Mouse (Mus musculus): ENCODE measurements at regions not wholly inside any gene's neighbourhood (a gene's known extent, or its start where the extent isn't known, plus 50 kb on each side); places are given as distances from the start of the nearest gene placed in this dataset.
"Not testable (repeated sequence)": the region's sequence is repeated elsewhere in the genome, so short reads cannot be mapped to it uniquely, and the experiment has no call there.

DNA sequence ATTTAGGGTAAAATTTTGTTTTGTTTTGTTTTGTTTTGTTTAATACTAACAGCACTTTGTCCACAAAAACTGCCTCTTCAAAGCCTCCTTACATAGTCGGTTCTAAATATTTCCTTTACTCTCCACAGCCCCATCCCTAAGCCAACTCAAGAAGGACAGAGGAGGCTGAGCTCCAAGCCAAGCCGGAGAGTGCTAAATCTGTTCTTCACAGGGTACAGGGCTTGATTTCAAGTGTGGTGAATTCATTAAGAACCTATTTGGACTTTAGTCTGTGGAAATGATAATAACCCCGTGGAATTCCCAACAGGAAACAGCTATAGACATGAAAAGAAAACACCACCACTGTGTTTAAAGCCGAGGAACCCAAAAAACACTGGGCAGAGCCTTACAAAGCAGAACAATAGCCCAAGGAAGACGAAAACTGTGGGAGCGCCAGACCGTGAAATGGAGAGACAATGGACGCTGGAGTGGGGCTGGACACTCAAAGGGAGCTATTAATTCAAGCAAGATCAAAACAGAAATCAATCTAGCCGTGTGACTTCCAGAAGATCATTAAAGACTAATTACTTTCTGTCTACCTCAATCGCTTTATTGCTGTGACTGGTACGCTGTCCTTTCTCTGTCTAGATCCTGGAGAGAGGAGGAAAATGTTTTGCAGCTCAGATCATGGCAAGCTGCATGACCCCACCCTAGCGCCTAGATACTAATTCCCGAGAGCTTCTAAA, 194.7 kb downstream of the Trmt11 start:
- Histone ChIP-seq H3K4me2 (peak overlapping the region; percentile 33), H3K4me1 (ENCODE audit: control insufficient read depth, insufficient read depth, low read length) (peaks cover 7% of the 10 kb centered on the region), H3K27me3 (ENCODE audit: control insufficient read depth, insufficient read depth, low read length) (peaks cover 9% of the 10 kb centered on the region; the same call in 1 of the 2 replicates), H3K4me3 (ENCODE audit: low read depth, low read length) (no peak overlapping the region), H3K9ac (ENCODE audit: low read length) (peak overlapping the region; percentile 20; the same call in 1 of the 2 replicates), H3K27ac (ENCODE audit: low read depth, low read length) (peak overlapping the region; percentile 44; the same call in 1 of the 2 replicates), H3K36me3 (ENCODE audit: control insufficient read depth, insufficient read depth, low read length) (no peaks in the 10 kb centered on the region), H3K9me3 (ENCODE audit: control insufficient read depth, low read length) (no peaks in the 10 kb centered on the region)
- 10% methylated on average over 13 of the region's 13 CpGs for WGBS
- ATAC-seq (ENCODE audit: low FRiP score) = peak; percentile 96
- DNase-seq (ENCODE audit: low spot score, missing footprints) = peak; percentile 96

DNA sequence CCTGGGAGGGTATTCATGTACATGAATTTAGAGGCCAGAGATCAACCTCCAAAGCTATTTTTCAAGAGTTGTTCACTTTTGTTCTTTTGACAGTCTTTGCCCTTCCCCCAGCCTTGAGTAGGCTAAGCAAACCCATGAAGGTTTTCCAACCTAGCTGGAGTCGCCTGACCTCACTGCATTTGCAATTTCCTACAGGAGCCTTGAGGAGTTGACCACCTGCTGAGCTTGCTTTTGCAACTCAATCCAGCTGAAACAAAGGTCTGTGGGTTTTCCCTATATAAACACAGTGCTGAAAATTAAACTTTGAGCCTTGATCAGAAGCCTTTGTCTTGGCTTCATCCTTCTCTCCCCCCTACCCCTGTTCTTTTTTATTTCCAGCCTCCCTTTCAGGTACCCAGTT, 170.2 kb upstream of the Cenpw start:
- H3K9me3 ChIP-seq (ENCODE audit: control insufficient read depth, low read length) = no peaks in the 10 kb centered on the region
- H3K4me3 ChIP-seq (ENCODE audit: low read depth, low read length) = no peak overlapping the region
- H3K4me1 ChIP-seq (ENCODE audit: control insufficient read depth, insufficient read depth, low read length) = no peaks in the 10 kb centered on the region
- no peaks in the 10 kb centered on the region for H3K27me3 ChIP-seq (ENCODE audit: control insufficient read depth, insufficient read depth, low read length)
- H3K36me3 ChIP-seq (ENCODE audit: control insufficient read depth, insufficient read depth, low read length) = no peaks in the 10 kb centered on the region
- H3K4me2 ChIP-seq = no peak overlapping the region
- H3K27ac ChIP-seq (ENCODE audit: low read depth, low read length) = no peak overlapping the region
- no peak for DNase-seq (ENCODE audit: low spot score, missing footprints)
- no peak overlapping the region for H3K9ac ChIP-seq (ENCODE audit: low read length)
- no peak for ATAC-seq (ENCODE audit: low FRiP score)
- 5% methylated on average over 1 of the region's 1 CpGs for WGBS

- not testable (repeated sequence) for H3K27ac ChIP-seq (ENCODE audit: low read depth, low read length); H3K9ac ChIP-seq (ENCODE audit: low read length); H3K4me3 ChIP-seq (ENCODE audit: low read depth, low read length); H3K4me1 ChIP-seq (ENCODE audit: control insufficient read depth, insufficient read depth, low read length); H3K4me2 ChIP-seq; DNase-seq (ENCODE audit: low spot score, missing footprints); H3K36me3 ChIP-seq (ENCODE audit: control insufficient read depth, insufficient read depth, low read length); H3K27me3 ChIP-seq (ENCODE audit: control insufficient read depth, insufficient read depth, low read length); ATAC-seq (ENCODE audit: low FRiP score); H3K9me3 ChIP-seq (ENCODE audit: control insufficient read depth, low read length)
Observed at GRCm38 (mm10) chr10:30360811-30361210, 160.5 kb upstream of the Cenpw start.

DNA sequence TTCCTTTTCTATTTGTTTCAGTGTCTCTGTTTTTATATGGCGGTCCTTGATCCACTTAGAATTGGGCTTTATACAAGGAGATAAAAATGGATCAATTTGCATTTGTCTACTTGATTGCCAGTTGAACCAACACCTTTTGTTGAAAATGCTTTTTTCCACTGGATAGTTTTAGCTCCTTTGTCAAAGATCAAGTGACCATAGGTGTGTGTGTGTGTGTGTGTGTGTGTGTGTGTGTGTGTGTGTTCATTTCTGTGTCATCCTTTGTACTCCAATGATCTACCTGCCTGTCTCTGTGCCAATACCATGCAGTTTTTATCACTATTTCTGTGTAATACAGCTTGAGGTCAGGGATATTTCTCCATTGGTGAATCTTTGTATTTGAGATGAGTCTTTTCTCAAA, 158.7 kb upstream of the Cenpw start:
- Histone ChIP-seq H3K36me3 (ENCODE audit: control insufficient read depth, insufficient read depth, low read length) (no peaks in the 10 kb centered on the region), H3K9me3 (ENCODE audit: control insufficient read depth, low read length) (no peaks in the 10 kb centered on the region), H3K9ac (ENCODE audit: low read length) (no peak overlapping the region), H3K27ac (ENCODE audit: low read depth, low read length) (no peak overlapping the region), H3K4me2 (no peak overlapping the region), H3K4me3 (ENCODE audit: low read depth, low read length) (no peak overlapping the region), H3K27me3 (ENCODE audit: control insufficient read depth, insufficient read depth, low read length) (no peaks in the 10 kb centered on the region), H3K4me1 (ENCODE audit: control insufficient read depth, insufficient read depth, low read length) (no peaks in the 10 kb centered on the region)
- DNase-seq (ENCODE audit: low spot score, missing footprints) (no peak), ATAC-seq (ENCODE audit: low FRiP score) (no peak)
- WGBS = 97% methylated on average over 1 of the region's 1 CpGs

DNA sequence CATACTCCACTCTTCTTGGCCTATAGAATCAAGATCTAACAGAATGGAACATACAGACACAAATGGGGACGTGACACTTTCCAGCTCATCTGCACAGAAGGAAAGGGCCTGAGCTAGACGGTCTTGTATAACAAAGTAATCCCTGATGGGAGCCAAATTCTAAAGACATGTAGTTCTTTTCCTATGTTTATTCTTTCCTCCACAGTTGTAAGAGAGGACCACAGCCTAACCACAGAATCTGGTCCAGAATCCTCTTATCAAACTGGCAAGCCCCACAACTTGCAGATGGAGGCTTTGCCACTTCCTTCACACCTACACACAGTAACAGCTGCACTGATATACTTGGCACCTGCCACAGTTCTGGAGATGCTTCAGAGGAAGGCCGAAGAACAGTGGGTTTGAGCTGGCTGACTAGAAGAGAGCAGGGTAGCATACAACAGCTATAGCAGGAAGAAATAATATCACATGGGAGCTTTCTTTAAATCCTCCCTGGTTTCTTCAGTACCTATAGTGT, 142.7 kb upstream of the Cenpw start:
- no peaks in the 10 kb centered on the region for H3K27me3 ChIP-seq (ENCODE audit: control insufficient read depth, insufficient read depth, low read length)
- H3K4me2 ChIP-seq = no peak overlapping the region
- 81% methylated on average over 3 of the region's 3 CpGs for WGBS
- no peak overlapping the region for H3K9ac ChIP-seq (ENCODE audit: low read length)
- DNase-seq (ENCODE audit: low spot score, missing footprints) (no peak), ATAC-seq (ENCODE audit: low FRiP score) (no peak)
- no peak overlapping the region for H3K27ac ChIP-seq (ENCODE audit: low read depth, low read length)
- H3K36me3 ChIP-seq (ENCODE audit: control insufficient read depth, insufficient read depth, low read length) = no peaks in the 10 kb centered on the region
- H3K4me1 ChIP-seq (ENCODE audit: control insufficient read depth, insufficient read depth, low read length) = no peaks in the 10 kb centered on the region
- H3K9me3 ChIP-seq (ENCODE audit: control insufficient read depth, low read length) = no peaks in the 10 kb centered on the region
- H3K4me3 ChIP-seq (ENCODE audit: low read depth, low read length) = no peak overlapping the region

GRCm38 (mm10) chr10:30328334-30329014, 128.1 kb upstream of the Cenpw start:
- 42% methylated on average over 10 of the region's 10 CpGs for WGBS
- Histone ChIP-seq H3K36me3 (ENCODE audit: control insufficient read depth, insufficient read depth, low read length) (no peaks in the 10 kb centered on the region), H3K27me3 (ENCODE audit: control insufficient read depth, insufficient read depth, low read length) (no peaks in the 10 kb centered on the region), H3K27ac (ENCODE audit: low read depth, low read length) (no peak overlapping the region), H3K4me2 (no peak overlapping the region), H3K9me3 (ENCODE audit: control insufficient read depth, low read length) (no peaks in the 10 kb centered on the region), H3K4me1 (ENCODE audit: control insufficient read depth, insufficient read depth, low read length) (peaks cover 3% of the 10 kb centered on the region; the same call in 1 of the 2 replicates), H3K4me3 (ENCODE audit: low read depth, low read length) (no peak overlapping the region), H3K9ac (ENCODE audit: low read length) (no peak overlapping the region)
- ATAC-seq (ENCODE audit: low FRiP score) (peak; percentile 53), DNase-seq (ENCODE audit: low spot score, missing footprints) (peak; percentile 86)

GRCm38 (mm10) chr10:30327849-30328248, 127.5 kb upstream of the Cenpw start:
- Histone ChIP-seq H3K27me3 (ENCODE audit: control insufficient read depth, insufficient read depth, low read length) (no peaks in the 10 kb centered on the region), H3K4me2 (no peak overlapping the region), H3K27ac (ENCODE audit: low read depth, low read length) (no peak overlapping the region), H3K4me3 (ENCODE audit: low read depth, low read length) (no peak overlapping the region), H3K9me3 (ENCODE audit: control insufficient read depth, low read length) (no peaks in the 10 kb centered on the region), H3K36me3 (ENCODE audit: control insufficient read depth, insufficient read depth, low read length) (no peaks in the 10 kb centered on the region), H3K4me1 (ENCODE audit: control insufficient read depth, insufficient read depth, low read length) (peaks cover 3% of the 10 kb centered on the region; the same call in 1 of the 2 replicates), H3K9ac (ENCODE audit: low read length) (no peak overlapping the region)
- DNase-seq (ENCODE audit: low spot score, missing footprints) (no peak), ATAC-seq (ENCODE audit: low FRiP score) (peak; percentile 74; the same call in 1 of the 2 replicates)
- WGBS = 28% methylated on average over 8 of the region's 8 CpGs

DNA sequence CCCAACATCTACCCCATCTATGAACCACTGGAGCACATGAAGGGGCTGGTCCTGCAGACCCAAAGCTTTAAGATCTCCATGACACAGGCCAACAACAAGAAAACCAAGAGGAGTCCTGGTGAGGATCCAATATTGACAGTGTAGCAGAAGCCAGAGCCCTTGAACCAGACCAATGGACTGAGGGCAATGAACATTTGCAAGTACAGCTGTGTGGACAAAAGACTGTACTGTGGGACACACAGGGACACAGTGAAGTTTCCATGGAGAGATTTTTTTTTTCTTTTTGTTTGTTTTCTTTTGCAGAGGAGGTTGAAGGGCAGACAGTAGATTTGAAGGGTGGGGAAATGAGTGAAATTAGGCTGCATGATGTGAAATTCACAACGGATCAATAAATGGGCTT, 126.5 kb upstream of the Cenpw start:
- DNase-seq (ENCODE audit: low spot score, missing footprints) (no peak), ATAC-seq (ENCODE audit: low FRiP score) (no peak)
- Histone ChIP-seq H3K4me1 (ENCODE audit: control insufficient read depth, insufficient read depth, low read length) (peaks cover 3% of the 10 kb centered on the region; the same call in 1 of the 2 replicates), H3K9me3 (ENCODE audit: control insufficient read depth, low read length) (no peaks in the 10 kb centered on the region), H3K36me3 (ENCODE audit: control insufficient read depth, insufficient read depth, low read length) (no peaks in the 10 kb centered on the region), H3K27ac (ENCODE audit: low read depth, low read length) (no peak overlapping the region), H3K4me3 (ENCODE audit: low read depth, low read length) (no peak overlapping the region), H3K27me3 (ENCODE audit: control insufficient read depth, insufficient read depth, low read length) (no peaks in the 10 kb centered on the region), H3K4me2 (no peak overlapping the region), H3K9ac (ENCODE audit: low read length) (no peak overlapping the region)
- WGBS = 68% methylated on average over 1 of the region's 1 CpGs

- not testable (repeated sequence) for H3K27me3 ChIP-seq (ENCODE audit: control insufficient read depth, insufficient read depth, low read length); H3K36me3 ChIP-seq (ENCODE audit: control insufficient read depth, insufficient read depth, low read length); H3K9ac ChIP-seq (ENCODE audit: low read length); H3K4me2 ChIP-seq; H3K9me3 ChIP-seq (ENCODE audit: control insufficient read depth, low read length); H3K27ac ChIP-seq (ENCODE audit: low read depth, low read length); H3K4me1 ChIP-seq (ENCODE audit: control insufficient read depth, insufficient read depth, low read length); H3K4me3 ChIP-seq (ENCODE audit: low read depth, low read length); DNase-seq (ENCODE audit: low spot score, missing footprints); ATAC-seq (ENCODE audit: low FRiP score)
- WGBS = 83% methylated on average over 1 of the region's 7 CpGs
Observed at GRCm38 (mm10) chr10:30295871-30296270, 95.5 kb upstream of the Cenpw start.

Measured in midbrain, embryonic 11.5 days (tissue).